Mouse (Mus musculus): Measurements from ENCODE around the gene Rab28. TPM values are rescaled to one million over a fixed set of nuclear protein-coding genes. Genes with fewer than 3 reads are reported as not detected.

Rab28 gene
- total RNA-seq, 2 experiments from 2014 or later = 50.7 to 51.6 TPM

- no peak for DNase-seq
Observed at GRCm38 (mm10) chr5:41627224-41628144, 80.5 kb downstream of the Rab28 start.

GRCm38 (mm10) chr5:41625544-41625943 lies 82.4 kb downstream of the Rab28 start:
- no peak for DNase-seq

GRCm38 (mm10) chr5:41621748-41622147 lies 86.2 kb downstream of the Rab28 start:
- DNase-seq = no peak

- no peak for DNase-seq
Observed at GRCm38 (mm10) chr5:41618966-41619365, 89.0 kb downstream of the Rab28 start.

GRCm38 (mm10) chr5:41610447-41611030 lies 97.4 kb downstream of the Rab28 start:
- DNase-seq = peak; percentile 14

GRCm38 (mm10) chr5:41596242-41597117 lies 111.5 kb downstream of the Rab28 start:
- no peak for DNase-seq

GRCm38 (mm10) chr5:41595199-41595598 lies 112.8 kb downstream of the Rab28 start:
- DNase-seq = no peak

- DNase-seq = no peak
Observed at GRCm38 (mm10) chr5:41578051-41578450, 129.9 kb downstream of the Rab28 start.

Other genes with a start within 250 kb of the Rab28 start
- gene Nkx3-2, start 56.3 kb upstream of the Rab28 start, total RNA-seq (2021) = not detected
- gene Bod1l, start 136.2 kb upstream of the Rab28 start, total RNA-seq (2021) = 10 to 100 TPM; 17.0 to 17.8 TPM

All from heart, postnatal 4 days (tissue).